Mouse (Mus musculus) liver, embryonic 12.5 days (tissue): ENCODE results near the gene Akap11. TPM values are rescaled to one million over a fixed set of nuclear protein-coding genes. Genes with fewer than 3 reads are reported as not detected.
"Not testable (repeated sequence)": the region's sequence is repeated elsewhere in the genome, so short reads cannot be mapped to it uniquely, and the experiment has no call there.

Experiments
- ATAC-seq: fragments of 200-750 bp; cut with Nextera tagmentation; 2 replicates; pipeline ENCODE4 v1.8.0; 2017; ENCODE audit warnings: moderate number of reproducible peaks, mild to moderate bottlenecking, moderate library complexity
- H3K27ac ChIP-seq: fragments of 300-500 bp; sonication (generic); 2 replicates; pipeline ENCODE4 v1.5.1; 2016; ENCODE audit warnings: mild to moderate bottlenecking
- H3K27me3 ChIP-seq: fragments of 300-500 bp; sonication (generic); replicated peaks from 2 replicates; pipeline ENCODE4 v1.6.1; 2016; ENCODE audit warnings: mild to moderate bottlenecking, moderate library complexity
- H3K36me3 ChIP-seq: fragments of 300-500 bp; sonication (generic); 2 replicates; pipeline ENCODE4 v1.6.1; 2016; ENCODE audit warnings: mild to moderate bottlenecking, moderate library complexity
- H3K4me1 ChIP-seq: fragments of 300-500 bp; sonication (generic); 2 replicates; pipeline ENCODE4 v1.6.1; 2016
- H3K4me2 ChIP-seq: fragments of 300-500 bp; sonication (generic); 2 replicates; pipeline ENCODE4 v1.6.1; 2016; ENCODE audit warnings: mild to moderate bottlenecking, moderate library complexity
- H3K4me3 ChIP-seq: fragments of 300-500 bp; sonication (generic); 2 replicates; pipeline ENCODE4 v1.5.1; 2016; ENCODE audit warnings: mild to moderate bottlenecking, moderate library complexity
- H3K9ac ChIP-seq: fragments of 300-500 bp; sonication (generic); 2 replicates; pipeline ENCODE4 v1.6.1; 2016; ENCODE audit warnings: mild to moderate bottlenecking, moderate library complexity
- H3K9me3 ChIP-seq: fragments of 300-500 bp; sonication (generic); replicated peaks from 2 replicates; pipeline ENCODE4 v1.6.1; 2016; ENCODE audit warnings: mild to moderate bottlenecking, moderate library complexity
- WGBS: fragments of 180-500 bp; shearing (Covaris S2); methylation state at CpG from one replicate; pipeline ENCODE4 v1.1.7; 2016; ENCODE audit not compliant: insufficient replicate concordance; 5-methylcytosine and 5-hydroxymethylcytosine counted together
- polyA plus RNA-seq: library from polyadenylated mRNA; unstranded; fragments of >200 nt; fragmentation: Nextera tagmentation; extraction: Ambion mirVana; gene quantifications from 2 replicates; pipeline ENCODE4 v1.2.1, GENCODE M21; 2016

Akap11 gene
- 9.5 and 11.2 TPM in 2 replicates for polyA plus RNA-seq

GRCm38 (mm10) chr14:78536281-78537165, at the start of gene Akap11:
Akap11 (minus strand) TSS chr14:78536808.
- peak within 1 kb of the TSS; percentile 93 for H3K9ac ChIP-seq
- H3K27me3 ChIP-seq, result no peaks in the 10 kb centered on the region
- under 1% methylated on average over 65 of the region's 82 CpGs for WGBS
- no peaks in the 10 kb centered on the region for H3K36me3 ChIP-seq
- H3K27ac ChIP-seq, result peak within 1 kb of the TSS; percentile 86
- H3K4me1 ChIP-seq, result peaks cover 35% of the 10 kb centered on the region
- H3K4me2 ChIP-seq, result peak within 1 kb of the TSS; percentile 88
- peak within 1 kb of the TSS; percentile 90 for H3K4me3 ChIP-seq
- ATAC-seq, result peak; percentile 87
- H3K9me3 ChIP-seq, result no peaks in the 10 kb centered on the region

GRCm38 (mm10) chr14:78584222-78584621, 47.6 kb upstream of the Akap11 start:
- no peak overlapping the region for H3K9ac ChIP-seq
- H3K27me3 ChIP-seq, result no peaks in the 10 kb centered on the region
- ATAC-seq, result no peak
- no peaks in the 10 kb centered on the region for H3K9me3 ChIP-seq
- 82% methylated on average over 13 of the region's 13 CpGs for WGBS
- no peak overlapping the region for H3K4me2 ChIP-seq
- no peak overlapping the region for H3K4me3 ChIP-seq
- H3K27ac ChIP-seq, result no peak overlapping the region
- H3K4me1 ChIP-seq, result 0 out of 2 replicates have a peak, but pooled peaks cover 7% of the 10 kb centered on the region
- peaks cover 12% of the 10 kb centered on the region; the same call in 1 of the 2 replicates for H3K36me3 ChIP-seq

GRCm38 (mm10) chr14:78583168-78583567, 46.6 kb upstream of the Akap11 start:
- Histone ChIP-seq H3K36me3 (peaks cover 12% of the 10 kb centered on the region; the same call in 1 of the 2 replicates), H3K27ac (peak overlapping the region; percentile 30; the same call in 1 of the 2 replicates), H3K9me3 (no peaks in the 10 kb centered on the region), H3K4me3 (no peak overlapping the region), H3K9ac (no peak overlapping the region), H3K4me2 (no peak overlapping the region), H3K27me3 (no peaks in the 10 kb centered on the region), H3K4me1 (0 out of 2 replicates have a peak, but pooled peaks cover 7% of the 10 kb centered on the region)
- ATAC-seq, result peak; percentile 70; the same call in 1 of the 2 replicates

- Histone ChIP-seq H3K27ac (no peak overlapping the region), H3K9me3 (no peaks in the 10 kb centered on the region), H3K9ac (no peak overlapping the region), H3K4me3 (no peak overlapping the region), H3K27me3 (no peaks in the 10 kb centered on the region), H3K36me3 (peaks cover 4% of the 10 kb centered on the region), H3K4me1 (no peaks in the 10 kb centered on the region), H3K4me2 (no peak overlapping the region)
- no peak for ATAC-seq
- WGBS, result 69% methylated on average over 13 of the region's 13 CpGs
Observed at GRCm38 (mm10) chr14:78575899-78576298, 39.3 kb upstream of the Akap11 start.

- Histone ChIP-seq H3K4me1 (no peaks in the 10 kb centered on the region), H3K4me2 (no peak overlapping the region), H3K27me3 (no peaks in the 10 kb centered on the region), H3K36me3 (no peaks in the 10 kb centered on the region), H3K4me3 (no peak overlapping the region), H3K9me3 (no peaks in the 10 kb centered on the region), H3K9ac (no peak overlapping the region), H3K27ac (no peak overlapping the region)
- no peak for ATAC-seq
- 60% methylated on average over 5 of the region's 5 CpGs for WGBS
Observed at GRCm38 (mm10) chr14:78568410-78568809, 31.8 kb upstream of the Akap11 start.

- Histone ChIP-seq H3K9me3 (no peaks in the 10 kb centered on the region), H3K36me3 (no peaks in the 10 kb centered on the region), H3K27ac (no peak overlapping the region), H3K4me1 (no peaks in the 10 kb centered on the region), H3K9ac (no peak overlapping the region), H3K4me2 (no peak overlapping the region), H3K27me3 (no peaks in the 10 kb centered on the region), H3K4me3 (no peak overlapping the region)
- 73% methylated on average over 4 of the region's 4 CpGs for WGBS
- ATAC-seq, result no peak
Observed at GRCm38 (mm10) chr14:78566431-78566830, 29.8 kb upstream of the Akap11 start.

- no peak for ATAC-seq
- Histone ChIP-seq H3K4me3 (no peak overlapping the region), H3K27ac (no peak overlapping the region), H3K4me2 (no peak overlapping the region), H3K36me3 (no peaks in the 10 kb centered on the region), H3K4me1 (no peaks in the 10 kb centered on the region), H3K9ac (no peak overlapping the region), H3K27me3 (no peaks in the 10 kb centered on the region), H3K9me3 (no peaks in the 10 kb centered on the region)
- WGBS, result 75% methylated on average over 2 of the region's 2 CpGs
Observed at GRCm38 (mm10) chr14:78564292-78564691, 27.7 kb upstream of the Akap11 start.

GRCm38 (mm10) chr14:78563211-78563610, 26.6 kb upstream of the Akap11 start:
- H3K9me3 ChIP-seq, result no peaks in the 10 kb centered on the region
- H3K4me3 ChIP-seq, result no peak overlapping the region
- H3K9ac ChIP-seq, result no peak overlapping the region
- H3K36me3 ChIP-seq, result no peaks in the 10 kb centered on the region
- ATAC-seq, result no peak
- no peaks in the 10 kb centered on the region for H3K4me1 ChIP-seq
- H3K27ac ChIP-seq, result no peak overlapping the region
- no peak overlapping the region for H3K4me2 ChIP-seq
- H3K27me3 ChIP-seq, result no peaks in the 10 kb centered on the region
- WGBS, result 78% methylated on average over 7 of the region's 7 CpGs

GRCm38 (mm10) chr14:78562121-78562520, 25.5 kb upstream of the Akap11 start:
- ATAC-seq, result no peak
- H3K4me1 ChIP-seq, result no peaks in the 10 kb centered on the region
- H3K27ac ChIP-seq, result no peak overlapping the region
- no peaks in the 10 kb centered on the region for H3K36me3 ChIP-seq
- no peak overlapping the region for H3K9ac ChIP-seq
- WGBS, result 73% methylated on average over 4 of the region's 4 CpGs
- no peaks in the 10 kb centered on the region for H3K9me3 ChIP-seq
- no peak overlapping the region for H3K4me3 ChIP-seq
- no peaks in the 10 kb centered on the region for H3K27me3 ChIP-seq
- H3K4me2 ChIP-seq, result no peak overlapping the region

- no peak overlapping the region for H3K4me3 ChIP-seq
- H3K27ac ChIP-seq, result no peak overlapping the region
- H3K4me1 ChIP-seq, result no peaks in the 10 kb centered on the region
- H3K4me2 ChIP-seq, result no peak overlapping the region
- H3K9me3 ChIP-seq, result no peaks in the 10 kb centered on the region
- H3K27me3 ChIP-seq, result no peaks in the 10 kb centered on the region
- 72% methylated on average over 8 of the region's 8 CpGs for WGBS
- ATAC-seq, result no peak
- no peaks in the 10 kb centered on the region for H3K36me3 ChIP-seq
- no peak overlapping the region for H3K9ac ChIP-seq
Observed at GRCm38 (mm10) chr14:78559042-78559441, 22.4 kb upstream of the Akap11 start.

- not testable (repeated sequence) for H3K4me1 ChIP-seq, H3K4me3 ChIP-seq, H3K4me2 ChIP-seq, H3K36me3 ChIP-seq, H3K27ac ChIP-seq, ATAC-seq, H3K9me3 ChIP-seq, H3K27me3 ChIP-seq, H3K9ac ChIP-seq
- 76% methylated on average over 3 of the region's 3 CpGs for WGBS
Observed at GRCm38 (mm10) chr14:78554830-78555229, 18.2 kb upstream of the Akap11 start.

GRCm38 (mm10) chr14:78553661-78554060, 17.1 kb upstream of the Akap11 start:
- Histone ChIP-seq H3K36me3 (no peaks in the 10 kb centered on the region), H3K4me2 (no peak overlapping the region), H3K4me1 (no peaks in the 10 kb centered on the region), H3K9me3 (no peaks in the 10 kb centered on the region), H3K9ac (no peak overlapping the region), H3K4me3 (no peak overlapping the region), H3K27me3 (no peaks in the 10 kb centered on the region), H3K27ac (no peak overlapping the region)
- no peak for ATAC-seq
- WGBS, result 75% methylated on average over 6 of the region's 6 CpGs
